Mouse (Mus musculus) erythroblast, embryonic 14.5 days (primary cell): ENCODE data around the gene Pkp2. TPM values are rescaled to one million over a fixed set of nuclear protein-coding genes. Genes with fewer than 3 reads are reported as not detected.
"Not testable (repeated sequence)": the region's sequence is repeated elsewhere in the genome, so short reads cannot be mapped to it uniquely, and the experiment has no call there.

Experiments used
- H3K27me3 ChIP-seq: 2 replicates; pipeline ENCODE4 v1.6.1; 2012; ENCODE audit warnings: inconsistent platforms; ENCODE audit not compliant: control insufficient read depth
- H3K36me3 ChIP-seq: 2 replicates; pipeline ENCODE4 v1.6.1; 2012; ENCODE audit warnings: mild to moderate bottlenecking, inconsistent platforms; ENCODE audit not compliant: control insufficient read depth
- H3K4me1 ChIP-seq: 2 replicates; pipeline ENCODE4 v1.6.1; 2012; ENCODE audit warnings: inconsistent platforms; ENCODE audit not compliant: control insufficient read depth
- H3K4me3 ChIP-seq: replicated peaks from 2 replicates; pipeline ENCODE3; 2012; ENCODE audit warnings: moderate library complexity, mild to moderate bottlenecking, inconsistent platforms
- H3K9me3 ChIP-seq: 2 replicates; pipeline ENCODE4 v1.6.1; 2012; ENCODE audit warnings: low read length, inconsistent platforms, mixed read lengths; ENCODE audit not compliant: control insufficient read depth
- GATA1 ChIP-seq: IDR thresholded peaks from 2 replicates; pipeline ENCODE4 v1.6.1; 2012; ENCODE audit warnings: low read length, inconsistent platforms, mixed read lengths
- TAL1 ChIP-seq: IDR thresholded peaks from 3 replicates; pipeline ENCODE4 v1.6.1; 2012; ENCODE audit warnings: low read length, inconsistent platforms, mixed read lengths
- polyA plus RNA-seq: library from polyadenylated mRNA; stranded (reverse); fragments of >175 nt; gene quantifications from 2 replicates; pipeline ENCODE4 v1.2.3, GENCODE M21; 2012

Pkp2 gene
- not detected in 2 replicates for polyA plus RNA-seq

DNA sequence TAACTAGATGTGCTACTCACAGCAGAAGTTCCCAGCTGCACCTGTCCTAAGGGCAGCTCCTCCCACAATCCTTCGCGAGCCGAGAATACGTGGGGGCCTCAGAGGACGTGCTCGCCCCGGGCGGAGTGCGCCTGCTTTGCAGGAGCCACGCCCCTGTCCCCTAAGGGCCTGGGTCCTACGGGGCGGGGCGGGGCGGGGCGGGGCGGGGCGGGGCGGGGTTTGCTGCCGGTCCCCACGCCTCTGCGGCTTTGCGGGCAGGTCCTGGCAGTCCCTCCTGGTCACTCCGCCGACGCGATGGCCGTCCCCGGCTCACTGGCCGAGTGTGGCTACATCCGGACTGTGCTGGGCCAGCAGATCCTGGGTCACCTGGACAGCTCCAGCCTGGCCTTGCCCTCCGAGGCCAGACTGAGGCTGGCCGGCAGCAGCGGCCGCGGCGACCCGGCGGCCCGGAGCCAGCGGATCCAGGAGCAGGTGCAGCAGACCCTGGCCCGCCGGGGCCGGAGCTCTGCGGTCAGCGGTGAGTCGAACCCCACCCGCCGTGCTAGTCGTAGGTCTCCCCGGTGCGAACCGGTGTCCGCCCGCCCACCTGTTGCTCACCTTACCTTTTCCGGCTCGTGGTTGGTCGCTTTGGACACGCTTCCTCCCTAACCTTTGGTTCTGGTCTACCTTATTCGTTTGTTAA lies at the start of gene Pkp2:
Gene Pkp2, plus strand, starts transcription at position 240 of the 682 bp plus-strand sequence.
- H3K36me3 ChIP-seq, result no peaks in the 10 kb centered on the region
- peak within 1 kb of the TSS; percentile 66 for H3K4me3 ChIP-seq
- H3K4me1 ChIP-seq, result peaks cover 10% of the 10 kb centered on the region
- TF ChIP-seq TAL1 (no peak), GATA1 (no peak)
- H3K9me3 ChIP-seq, result peaks cover 3% of the 10 kb centered on the region; the same call in 1 of the 2 replicates
- peaks cover 55% of the 10 kb centered on the region for H3K27me3 ChIP-seq

DNA sequence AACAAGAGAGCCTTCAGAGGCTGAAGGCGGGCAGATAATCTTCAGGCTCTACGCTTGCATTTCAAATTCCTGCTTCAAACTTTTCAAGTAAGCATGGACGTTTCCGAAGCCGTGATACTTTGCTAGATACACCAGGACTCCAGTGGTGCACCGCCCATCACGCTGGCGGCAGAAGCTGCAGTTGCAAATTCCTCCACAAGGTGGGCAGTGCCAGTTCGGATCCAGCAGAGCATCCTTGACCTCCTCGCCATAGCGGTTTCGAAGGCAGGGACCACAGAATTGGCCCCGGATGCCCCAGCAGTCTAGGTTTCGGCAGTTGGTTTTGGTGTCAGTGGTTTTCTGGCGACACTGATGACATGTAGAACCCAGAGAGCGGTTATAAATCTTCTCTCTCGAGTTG lies 15.7 kb upstream of the Pkp2 start:
- Histone ChIP-seq H3K4me3 (no peak overlapping the region), H3K9me3 (no peaks in the 10 kb centered on the region), H3K27me3 (peaks cover 5% of the 10 kb centered on the region; the same call in 1 of the 2 replicates), H3K36me3 (no peaks in the 10 kb centered on the region), H3K4me1 (no peaks in the 10 kb centered on the region)
- TF ChIP-seq TAL1 (no peak), GATA1 (no peak)

DNA sequence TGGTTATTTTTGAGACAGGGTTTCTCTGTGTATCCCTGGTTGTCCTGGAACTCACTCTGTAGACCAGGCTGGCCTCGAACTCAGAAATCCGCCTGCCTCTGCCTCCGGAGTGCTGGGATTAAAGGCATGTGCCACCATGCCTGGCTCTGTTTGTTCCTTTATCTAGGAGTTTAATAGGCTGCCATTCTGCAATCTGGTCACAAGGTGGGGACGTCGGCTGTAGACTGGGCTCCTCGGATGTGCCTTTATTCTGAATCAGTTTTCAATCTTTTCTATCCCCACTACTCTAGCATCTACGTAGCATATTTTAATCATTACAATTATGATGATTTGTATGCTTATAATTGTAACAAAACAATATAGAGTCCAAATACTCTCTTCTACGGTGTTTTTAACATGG lies 11.1 kb upstream of the Pkp2 start:
- H3K27me3 ChIP-seq, H3K36me3 ChIP-seq, H3K9me3 ChIP-seq, H3K4me3 ChIP-seq, H3K4me1 ChIP-seq: not testable (repeated sequence)

DNA sequence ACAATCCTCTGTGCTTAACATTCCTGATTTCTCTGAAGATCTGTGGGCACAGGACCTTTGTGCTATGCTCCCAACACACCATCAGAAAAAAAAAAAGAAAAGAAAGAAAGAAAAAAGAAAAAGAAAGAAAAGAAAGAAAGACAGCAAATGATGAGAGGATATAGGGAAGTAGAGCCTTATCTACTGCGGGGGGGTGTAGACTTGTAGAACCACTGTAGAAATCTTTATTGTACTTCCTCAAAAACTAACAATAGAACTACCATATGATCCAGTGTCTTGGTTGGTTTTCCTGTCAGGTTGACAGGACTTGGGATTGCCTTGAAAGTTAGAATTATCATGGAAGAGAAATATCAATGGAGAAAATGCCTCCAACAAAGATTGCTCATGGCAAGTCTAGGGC lies 8.5 kb upstream of the Pkp2 start:
- no peaks in the 10 kb centered on the region for H3K9me3 ChIP-seq
- no peaks in the 10 kb centered on the region for H3K27me3 ChIP-seq
- H3K4me1 ChIP-seq, result no peaks in the 10 kb centered on the region
- TF ChIP-seq GATA1 (no peak), TAL1 (no peak)
- H3K36me3 ChIP-seq, result no peaks in the 10 kb centered on the region
- H3K4me3 ChIP-seq, result no peak overlapping the region

DNA sequence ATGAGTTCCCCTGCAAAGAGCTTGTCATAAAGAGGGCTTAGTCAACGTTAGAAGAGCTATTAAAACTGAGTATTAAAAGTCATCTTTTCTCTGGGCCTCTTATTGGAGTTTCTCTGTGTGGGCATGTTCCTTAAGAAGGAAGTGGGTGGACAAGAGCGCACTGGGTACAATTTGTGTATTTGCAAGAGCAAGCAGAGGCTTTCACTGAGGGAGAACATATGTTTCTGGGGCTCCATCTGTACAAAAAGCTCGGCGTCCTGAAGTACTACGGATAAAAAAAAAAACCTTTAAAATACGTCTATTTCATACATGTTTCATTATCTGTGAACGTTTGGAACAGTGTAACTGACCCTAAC lies 417 bp upstream of the Pkp2 start:
- peaks cover 55% of the 10 kb centered on the region for H3K27me3 ChIP-seq
- H3K9me3 ChIP-seq, result peaks cover 3% of the 10 kb centered on the region; the same call in 1 of the 2 replicates
- peak overlapping the region; percentile 66 for H3K4me3 ChIP-seq
- peaks cover 10% of the 10 kb centered on the region for H3K4me1 ChIP-seq
- no peaks in the 10 kb centered on the region for H3K36me3 ChIP-seq
- no peak for TF ChIP-seq GATA1
- no peak for TF ChIP-seq TAL1

DNA sequence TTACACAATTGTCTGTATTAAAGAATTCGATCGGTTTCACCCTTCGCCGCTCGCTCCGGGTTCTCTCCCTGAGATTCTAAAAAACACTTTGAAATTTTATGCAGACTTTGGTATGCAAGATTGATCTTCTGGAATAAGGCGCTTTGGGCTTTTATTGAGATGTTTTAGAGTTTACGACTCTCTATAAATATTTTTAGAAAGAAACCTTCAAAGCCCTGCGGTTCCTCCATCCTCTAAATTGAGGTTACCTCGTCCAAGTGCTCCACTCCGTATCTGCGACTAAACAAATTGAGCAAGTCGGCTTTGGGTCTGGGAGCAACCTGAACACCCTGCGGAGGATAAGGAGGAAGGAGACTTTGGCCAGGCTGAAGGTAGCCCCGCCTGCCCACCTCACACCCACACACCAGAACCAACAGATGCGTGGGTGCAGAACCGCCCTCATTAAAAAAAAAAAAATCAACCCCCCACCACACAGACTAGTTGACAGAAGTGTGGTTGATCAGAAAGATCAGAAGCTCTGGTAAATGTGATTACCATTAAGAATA lies 715 bp downstream of the Pkp2 start:
- no peaks in the 10 kb centered on the region for H3K36me3 ChIP-seq
- TF ChIP-seq GATA1 (no peak), TAL1 (no peak)
- H3K9me3 ChIP-seq, result peaks cover 3% of the 10 kb centered on the region; the same call in 1 of the 2 replicates
- peaks cover 55% of the 10 kb centered on the region for H3K27me3 ChIP-seq
- H3K4me3 ChIP-seq, result peak overlapping the region; percentile 66
- H3K4me1 ChIP-seq, result peaks cover 10% of the 10 kb centered on the region

DNA sequence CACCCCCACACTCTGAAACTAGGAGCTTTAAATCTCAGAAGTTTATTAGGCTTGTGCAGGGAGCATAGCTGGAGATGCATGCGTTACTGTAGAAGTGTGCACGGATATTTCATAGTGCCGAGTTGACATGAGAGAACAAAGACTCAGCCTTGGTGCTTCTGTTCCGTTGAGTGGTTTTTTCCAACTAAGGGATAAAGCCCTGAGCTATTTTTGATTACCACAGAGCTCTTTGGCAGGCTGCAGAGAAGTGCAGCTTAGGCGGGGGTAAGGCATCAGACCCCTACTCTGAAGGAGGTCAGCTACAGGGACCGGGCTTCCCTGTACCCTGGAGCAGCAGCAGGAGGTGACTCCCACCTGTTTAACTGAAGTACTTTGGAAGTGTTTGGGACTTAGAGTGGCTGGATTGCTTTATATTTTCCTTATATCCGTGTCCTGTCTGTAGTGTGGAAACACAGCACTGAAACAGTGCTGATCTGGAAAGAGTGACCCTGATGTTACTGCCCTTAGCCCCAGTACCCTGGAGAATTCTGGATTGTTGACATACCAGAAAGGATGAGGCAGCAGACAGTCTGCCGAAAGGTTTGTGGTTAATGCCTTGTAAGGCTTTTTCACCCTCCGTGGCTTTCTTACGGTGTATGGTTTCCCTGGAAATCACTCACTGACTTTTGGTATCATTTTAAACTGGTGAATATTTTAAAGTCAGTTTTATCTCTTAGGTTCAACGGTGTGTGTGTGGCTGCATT lies 2.7 kb downstream of the Pkp2 start:
- Histone ChIP-seq H3K9me3 (peaks cover 3% of the 10 kb centered on the region; the same call in 1 of the 2 replicates), H3K27me3 (peaks cover 55% of the 10 kb centered on the region), H3K36me3 (no peaks in the 10 kb centered on the region), H3K4me3 (no peak overlapping the region), H3K4me1 (peaks cover 10% of the 10 kb centered on the region)
- no peak for TF ChIP-seq GATA1

DNA sequence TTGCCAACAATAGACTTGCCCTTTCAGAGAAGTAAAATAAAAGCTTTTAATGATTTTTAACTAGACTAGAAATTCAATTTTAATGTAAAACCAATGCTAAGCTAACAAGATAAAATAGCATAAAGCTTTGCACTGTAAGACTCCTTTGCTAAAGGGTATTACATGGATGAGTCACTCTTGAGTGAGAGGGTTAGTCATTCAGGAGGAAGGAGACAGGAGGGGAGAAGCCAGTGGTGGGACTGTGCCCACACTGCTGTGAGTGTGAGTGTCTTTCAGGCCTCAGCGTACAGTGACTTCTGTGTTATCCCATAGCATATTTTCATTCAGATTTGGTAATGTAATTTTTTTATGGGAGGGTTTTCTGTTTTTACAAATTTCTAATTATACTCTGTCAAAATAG lies 3.8 kb downstream of the Pkp2 start:
- H3K4me3 ChIP-seq, result no peak overlapping the region
- H3K4me1 ChIP-seq, result peaks cover 10% of the 10 kb centered on the region
- no peaks in the 10 kb centered on the region for H3K36me3 ChIP-seq
- no peak for TF ChIP-seq GATA1
- TF ChIP-seq TAL1, result no peak
- peaks cover 55% of the 10 kb centered on the region for H3K27me3 ChIP-seq
- H3K9me3 ChIP-seq, result peaks cover 3% of the 10 kb centered on the region; the same call in 1 of the 2 replicates

DNA sequence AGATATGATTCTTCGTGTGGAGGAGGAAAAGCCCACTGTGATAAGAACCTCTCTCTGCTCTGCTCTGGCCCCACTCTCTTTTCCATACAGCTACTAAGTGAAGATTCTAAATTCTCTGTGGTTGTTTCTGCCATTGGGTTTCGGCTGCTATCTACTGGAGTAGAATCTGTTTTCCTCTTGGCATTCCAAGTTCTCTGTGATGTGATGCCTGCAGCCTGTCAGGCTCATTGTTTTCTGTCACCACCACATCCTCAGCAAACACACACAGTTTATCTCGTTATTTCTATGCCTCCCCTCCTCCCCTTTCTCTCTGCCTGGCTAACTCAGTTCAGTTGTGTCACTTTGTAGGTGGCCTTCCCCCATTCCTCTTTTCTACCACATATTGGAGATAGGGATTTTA lies 6.7 kb downstream of the Pkp2 start:
- H3K4me1 ChIP-seq, result no peaks in the 10 kb centered on the region
- H3K27me3 ChIP-seq, result peaks cover 26% of the 10 kb centered on the region
- no peak overlapping the region for H3K4me3 ChIP-seq
- TF ChIP-seq TAL1, result no peak
- H3K36me3 ChIP-seq, result no peaks in the 10 kb centered on the region
- H3K9me3 ChIP-seq, result no peaks in the 10 kb centered on the region
